Mouse (Mus musculus) cerebellum, adult 2 months (tissue): ENCODE measurements around the gene Isyna1.

ENCODE experiments used
- CTCF ChIP-seq: fragments of 200-500 bp; IDR thresholded peaks from 2 replicates; pipeline ENCODE4 v1.5.1; 2011; ENCODE audit warnings: low read depth, mild to moderate bottlenecking, control low read depth, low read length, moderate library complexity, borderline replicate concordance; ENCODE audit not compliant: insufficient read depth
- POLR2A ChIP-seq: fragments of 200-500 bp; IDR thresholded peaks from 2 replicates; pipeline ENCODE4 v1.6.1; 2011; ENCODE audit warnings: low read length, control low read depth, borderline replicate concordance; ENCODE audit not compliant: insufficient read depth

GRCm38 (mm10) chr8:70602139-70602811, 8.1 kb downstream of the Isyna1 start:
- TF ChIP-seq CTCF = no peak
- TF ChIP-seq POLR2A = no peak
